12 mouse cellular contexts compared by ENCODE assay signal in genomic region chr7:82810799-82811139, GRCm38 (mm10). TPM values are rescaled to one million over a fixed set of nuclear protein-coding genes. Genes with fewer than 3 reads are reported as not detected.
DNase-seq lines count a peak whose midpoint lies in the region; ATAC-seq and TF ChIP-seq lines count a peak whose summit lies in the region.
"Had no signal": no experiment of that assay in that cellular context is flagged by ENCODE, and none has a peak within 500 bp of the region (broad histone marks: within the 10 kb centered on the region; RNA-seq: fewer than 3 reads in every experiment).

No protein-coding gene starts in this region.

- H3K36me3 ChIP-seq in lung, embryonic 14.5 days (ENCODE audit: insufficient read depth) = no peaks in the 10 kb centered on the region
- H3K36me3 ChIP-seq in forebrain, embryonic 16.5 days (ENCODE audit: control insufficient read depth, insufficient read depth) = no peaks in the 10 kb centered on the region
- no peaks in the 10 kb centered on the region for H3K36me3 ChIP-seq in limb, embryonic 12.5 days
- H3K36me3 ChIP-seq in neural tube, embryonic 12.5 days = no peaks in the 10 kb centered on the region
- H3K36me3 ChIP-seq: liver, embryonic 15.5 days; stomach, embryonic 15.5 days had no signal

- H3K27ac ChIP-seq in lung, embryonic 14.5 days (ENCODE audit: low read depth) = peak overlapping the region; percentile 74; the same call in 1 of the 2 replicates
- H3K27ac ChIP-seq in forebrain, embryonic 16.5 days (ENCODE audit: low read length) = no peak overlapping the region
- H3K27ac ChIP-seq in limb, embryonic 12.5 days = no peak overlapping the region
- 0 out of 2 replicates have a peak overlapping the region, but pooled peaks have one; percentile 26 for H3K27ac ChIP-seq in neural tube, embryonic 12.5 days
- H3K27ac ChIP-seq in left cerebral cortex, adult 2 months = no peak overlapping the region
- H3K27ac ChIP-seq: liver, embryonic 15.5 days; stomach, embryonic 15.5 days had no signal

- H3K4me2 ChIP-seq in lung, embryonic 14.5 days = peak overlapping the region; percentile 37
- peak overlapping the region; percentile 5; the same call in 1 of the 2 replicates for H3K4me2 ChIP-seq in forebrain, embryonic 16.5 days (ENCODE audit: low read length)
- peak overlapping the region; percentile 44 for H3K4me2 ChIP-seq in limb, embryonic 12.5 days
- H3K4me2 ChIP-seq in neural tube, embryonic 12.5 days (replicated peaks) = peak overlapping the region; percentile 54
- H3K4me2 ChIP-seq: liver, embryonic 15.5 days; stomach, embryonic 15.5 days had no signal

- 0 out of 2 replicates have a peak, but pooled peaks cover 3% of the 10 kb centered on the region for H3K4me1 ChIP-seq in lung, embryonic 14.5 days (ENCODE audit: insufficient read depth)
- H3K4me1 ChIP-seq in forebrain, embryonic 16.5 days (replicated peaks; ENCODE audit: control insufficient read depth, insufficient read depth, low read length) = peaks cover 2% of the 10 kb centered on the region; the same call in 1 of the 2 replicates
- H3K4me1 ChIP-seq in limb, embryonic 12.5 days (replicated peaks) = peaks cover 19% of the 10 kb centered on the region
- H3K4me1 ChIP-seq in neural tube, embryonic 12.5 days = peaks cover 17% of the 10 kb centered on the region
- H3K4me1 ChIP-seq: liver, embryonic 15.5 days had no signal

- no peak overlapping the region for H3K4me3 ChIP-seq in lung, embryonic 14.5 days (ENCODE audit: low read depth, low read length)
- no peak overlapping the region for H3K4me3 ChIP-seq in forebrain, embryonic 16.5 days (replicated peaks; ENCODE audit: low read length)
- no peak overlapping the region for H3K4me3 ChIP-seq in limb, embryonic 12.5 days (replicated peaks)
- no peak overlapping the region for H3K4me3 ChIP-seq in neural tube, embryonic 12.5 days
- no peak overlapping the region for H3K4me3 ChIP-seq in left cerebral cortex, adult 2 months
- H3K4me3 ChIP-seq: liver, embryonic 15.5 days; stomach, embryonic 15.5 days had no signal

- WGBS in lung, embryonic 14.5 days = 36% methylated on average over 5 of the region's 5 CpGs
- 27% methylated on average over 5 of the region's 5 CpGs for WGBS in forebrain, embryonic 16.5 days
- 44% methylated on average over 5 of the region's 5 CpGs for WGBS in limb, embryonic 12.5 days
- 22% methylated on average over 5 of the region's 5 CpGs for WGBS in neural tube, embryonic 12.5 days

- no peak for TF ChIP-seq CTCF in lung, embryonic 14.5 days (IDR thresholded peaks at IDR 0.05; ENCODE audit: low read depth)
- TF ChIP-seq CTCF in left cerebral cortex, adult 2 months (IDR thresholded peaks at IDR 0.05) = no peak

- no peak; the same call in none of the 2 replicates for ATAC-seq in lung, embryonic 14.5 days (ENCODE audit: insufficient read depth)
- no peak for ATAC-seq in forebrain, embryonic 16.5 days
- no peak; the same call in 1 of the 2 replicates for ATAC-seq in limb, embryonic 12.5 days (ENCODE audit: insufficient number of reproducible peaks, insufficient read depth, low FRiP score, low TSS enrichment, low read depth)
- ATAC-seq in neural tube, embryonic 12.5 days (ENCODE audit: low FRiP score, low read depth) = peak; percentile 37; the same call in 1 of the 2 replicates

- no peaks in the 10 kb centered on the region for H3K9me3 ChIP-seq in lung, embryonic 14.5 days (ENCODE audit: low read depth, low read length)
- no peaks in the 10 kb centered on the region for H3K9me3 ChIP-seq in forebrain, embryonic 16.5 days (ENCODE audit: control insufficient read depth, low read length)
- no peaks in the 10 kb centered on the region for H3K9me3 ChIP-seq in limb, embryonic 12.5 days
- no peaks in the 10 kb centered on the region for H3K9me3 ChIP-seq in neural tube, embryonic 12.5 days
- H3K9me3 ChIP-seq: liver, embryonic 15.5 days; stomach, embryonic 15.5 days had no signal

- 0 out of 2 replicates have a peak, but pooled peaks cover 3% of the 10 kb centered on the region for H3K27me3 ChIP-seq in lung, embryonic 14.5 days (ENCODE audit: insufficient read depth, low read length)
- H3K27me3 ChIP-seq in forebrain, embryonic 16.5 days (replicated peaks; ENCODE audit: control insufficient read depth, insufficient read depth, low read length) = no peaks in the 10 kb centered on the region
- peaks cover 2% of the 10 kb centered on the region for H3K27me3 ChIP-seq in limb, embryonic 12.5 days
- no peaks in the 10 kb centered on the region for H3K27me3 ChIP-seq in neural tube, embryonic 12.5 days (replicated peaks)
- H3K27me3 ChIP-seq: liver, embryonic 15.5 days; stomach, embryonic 15.5 days had no signal

- H3K9ac ChIP-seq in lung, embryonic 14.5 days = no peak overlapping the region
- no peak overlapping the region for H3K9ac ChIP-seq in forebrain, embryonic 16.5 days (replicated peaks; ENCODE audit: low read depth, low read length)
- no peak overlapping the region for H3K9ac ChIP-seq in limb, embryonic 12.5 days (replicated peaks)
- H3K9ac ChIP-seq in neural tube, embryonic 12.5 days = peak overlapping the region; percentile 33; the same call in 1 of the 2 replicates
- H3K9ac ChIP-seq: liver, embryonic 15.5 days; stomach, embryonic 15.5 days had no signal

- DNase-seq in lung, embryonic 14.5 days = no peak
- DNase-seq in lung, postnatal 4 days = no peak
- DNase-seq in layer of hippocampus, adult 9-10 months (ENCODE audit: low spot score) = no peak
- no peak for DNase-seq in left cerebral cortex, adult 2 months (ENCODE audit: extremely low spot score in 1 of 2, low spot score in 2 of 2)
- DNase-seq in layer of hippocampus, adult 18-20 months (ENCODE audit: low spot score in 2 of 2) = no peak
- DNase-seq: cerebellum, adult 2 months; kidney, adult 18-20 months had no signal

- intact Hi-C loops in left cerebral cortex, adult 2 months (cut with DNase I) = no loop called here

RNA-seq across cellular contexts. Expression of gene Mex3b, which starts 56.4 kb away (rescaled TPM):
- polyA plus RNA-seq in lung, embryonic 14.5 days (2014; fragmentation: Nextera tagmentation; extraction: Ambion mirVana) = 17.4 and 17.6 TPM in 2 replicates
- 41.7 and 52.7 TPM in 2 replicates for polyA plus RNA-seq in forebrain, embryonic 16.5 days (2015; fragmentation: Nextera tagmentation; extraction: Ambion mirVana)
- 48.1 and 48.4 TPM in 2 replicates for polyA plus RNA-seq in limb, embryonic 12.5 days (2016; fragmentation: Nextera tagmentation; extraction: Ambion mirVana)
- polyA plus RNA-seq in neural tube, embryonic 12.5 days (2016; fragmentation: Nextera tagmentation; extraction: Ambion mirVana) = 42.9 and 44.0 TPM in 2 replicates
- total RNA-seq in left cerebral cortex, adult 2 months (2021) = 10 to 100 TPM; 18.3 to 24.4 TPM
- total RNA-seq in layer of hippocampus, adult 18-20 months (2021) = 10 to 100 TPM; 21.7 to 22.4 TPM

Comparison
In these comparisons a context has a peak if more than half of its experiments do, and no peak if none do; other contexts are left out.
1. H3K27ac ChIP-seq: peak in lung, embryonic 14.5 days (single experiment) and neural tube, embryonic 12.5 days (single experiment); none in forebrain, embryonic 16.5 days (single experiment), limb, embryonic 12.5 days (single experiment) and left cerebral cortex, adult 2 months (single experiment).
2. Peak in every context shown above with its lines, with median percentiles within 50 percentile points of each other: H3K4me2 ChIP-seq.